ENCODE assay signal across 13 mouse cellular contexts in genomic region chr6:143261289-143261665, GRCm38 (mm10).
DNase-seq lines count a peak whose midpoint lies in the region; ATAC-seq lines count a peak whose summit lies in the region.
"Had no signal": no experiment of that assay in that cellular context is flagged by ENCODE, and none has a peak within 500 bp of the region (broad histone marks: within the 10 kb centered on the region; RNA-seq: fewer than 3 reads in every experiment).

No protein-coding gene starts in this region.

- no peaks in the 10 kb centered on the region for H3K36me3 ChIP-seq in midbrain, embryonic 11.5 days (ENCODE audit: control insufficient read depth, insufficient read depth, low read length)
- no peaks in the 10 kb centered on the region for H3K36me3 ChIP-seq in midbrain, embryonic 16.5 days (ENCODE audit: control insufficient read depth, insufficient read depth, low read length)
- no peaks in the 10 kb centered on the region for H3K36me3 ChIP-seq in forebrain, embryonic 15.5 days
- no peaks in the 10 kb centered on the region for H3K36me3 ChIP-seq in limb, embryonic 10.5 days
- H3K36me3 ChIP-seq: heart, embryonic 15.5 days; intestine, embryonic 15.5 days had no signal

- no peak overlapping the region for H3K27ac ChIP-seq in midbrain, embryonic 11.5 days (ENCODE audit: low read depth, low read length)
- H3K27ac ChIP-seq in midbrain, embryonic 16.5 days (ENCODE audit: low read length) = no peak overlapping the region
- peak overlapping the region; percentile 27; the same call in 1 of the 2 replicates for H3K27ac ChIP-seq in forebrain, embryonic 15.5 days (replicated peaks)
- H3K27ac ChIP-seq in limb, embryonic 10.5 days = peak overlapping the region; percentile 68
- H3K27ac ChIP-seq: heart, embryonic 15.5 days; intestine, embryonic 15.5 days had no signal

- no peak for DNase-seq in midbrain, embryonic 11.5 days (ENCODE audit: low spot score, missing footprints)
- peak; percentile 45 for DNase-seq in limb, embryonic 10.5 days (ENCODE audit: low spot score)
- DNase-seq in retina, postnatal 1 day = peak; percentile 61
- no peak for DNase-seq in natural killer cell, adult 2 months (ENCODE audit: low spot score in 2 of 2)
- DNase-seq in thymus, postnatal 4 days = no peak
- DNase-seq in spleen, adult 18-20 months = no peak
- DNase-seq: cerebellum, postnatal 14 days; gastrocnemius, postnatal 25 days had no signal

- no peak overlapping the region for H3K4me2 ChIP-seq in midbrain, embryonic 11.5 days
- H3K4me2 ChIP-seq in midbrain, embryonic 16.5 days (ENCODE audit: low read length) = no peak overlapping the region
- peak overlapping the region; percentile 44; the same call in 1 of the 2 replicates for H3K4me2 ChIP-seq in forebrain, embryonic 15.5 days (replicated peaks)
- H3K4me2 ChIP-seq: heart, embryonic 15.5 days; intestine, embryonic 15.5 days; lung, embryonic 14.5 days had no signal

- no peaks in the 10 kb centered on the region for H3K27me3 ChIP-seq in midbrain, embryonic 11.5 days (ENCODE audit: control insufficient read depth, insufficient read depth, low read length)
- no peaks in the 10 kb centered on the region for H3K27me3 ChIP-seq in midbrain, embryonic 16.5 days (ENCODE audit: control insufficient read depth, insufficient read depth, low read depth, low read length)
- no peaks in the 10 kb centered on the region for H3K27me3 ChIP-seq in forebrain, embryonic 15.5 days
- H3K27me3 ChIP-seq in limb, embryonic 10.5 days (ENCODE audit: low read depth, poor library complexity, severe bottlenecking) = no peaks in the 10 kb centered on the region
- H3K27me3 ChIP-seq: heart, embryonic 15.5 days; intestine, embryonic 15.5 days had no signal

- peak; percentile 43; the same call in 1 of the 2 replicates for ATAC-seq in midbrain, embryonic 11.5 days (ENCODE audit: low FRiP score)
- ATAC-seq in midbrain, embryonic 16.5 days = no peak
- ATAC-seq in forebrain, embryonic 15.5 days (replicated peaks) = no peak
- ATAC-seq: intestine, embryonic 15.5 days had no signal

- 63% methylated on average over 8 of the region's 8 CpGs for WGBS in midbrain, embryonic 11.5 days
- 39% methylated on average over 8 of the region's 8 CpGs for WGBS in midbrain, embryonic 16.5 days
- 13% methylated on average over 8 of the region's 8 CpGs for WGBS in forebrain, embryonic 15.5 days
- WGBS in limb, embryonic 10.5 days = 49% methylated on average over 8 of the region's 8 CpGs

- H3K9ac ChIP-seq in midbrain, embryonic 11.5 days (ENCODE audit: low read length) = no peak overlapping the region
- no peak overlapping the region for H3K9ac ChIP-seq in midbrain, embryonic 16.5 days (ENCODE audit: low read depth, low read length)
- H3K9ac ChIP-seq in forebrain, embryonic 15.5 days (replicated peaks) = no peak overlapping the region
- H3K9ac ChIP-seq: heart, embryonic 15.5 days; intestine, embryonic 15.5 days; lung, embryonic 14.5 days had no signal

- H3K4me1 ChIP-seq in midbrain, embryonic 11.5 days (ENCODE audit: control insufficient read depth, insufficient read depth, low read length) = peaks cover 7% of the 10 kb centered on the region; the same call in 1 of the 2 replicates
- peaks cover 13% of the 10 kb centered on the region for H3K4me1 ChIP-seq in midbrain, embryonic 16.5 days (ENCODE audit: control insufficient read depth, insufficient read depth, low read length)
- peaks cover 31% of the 10 kb centered on the region for H3K4me1 ChIP-seq in forebrain, embryonic 15.5 days
- peaks cover 33% of the 10 kb centered on the region for H3K4me1 ChIP-seq in limb, embryonic 10.5 days
- H3K4me1 ChIP-seq: intestine, embryonic 15.5 days had no signal

- no peak overlapping the region for H3K4me3 ChIP-seq in midbrain, embryonic 11.5 days (ENCODE audit: low read depth, low read length)
- no peak overlapping the region for H3K4me3 ChIP-seq in midbrain, embryonic 16.5 days (ENCODE audit: low read depth, low read length)
- H3K4me3 ChIP-seq in forebrain, embryonic 15.5 days = no peak overlapping the region
- H3K4me3 ChIP-seq in limb, embryonic 10.5 days = 0 out of 2 replicates have a peak overlapping the region, but pooled peaks have one; percentile 18
- H3K4me3 ChIP-seq: heart, embryonic 15.5 days; intestine, embryonic 15.5 days had no signal

- no peaks in the 10 kb centered on the region for H3K9me3 ChIP-seq in midbrain, embryonic 11.5 days (ENCODE audit: control insufficient read depth, low read length)
- H3K9me3 ChIP-seq in midbrain, embryonic 16.5 days (replicated peaks; ENCODE audit: control insufficient read depth, low read length, poor library complexity, severe bottlenecking) = no peaks in the 10 kb centered on the region
- no peaks in the 10 kb centered on the region for H3K9me3 ChIP-seq in forebrain, embryonic 15.5 days
- no peaks in the 10 kb centered on the region for H3K9me3 ChIP-seq in limb, embryonic 10.5 days (replicated peaks)
- H3K9me3 ChIP-seq: heart, embryonic 15.5 days; intestine, embryonic 15.5 days had no signal

Comparison
In these comparisons a context has a peak if more than half of its experiments do, and no peak if none do; other contexts are left out.
1. DNase-seq: peak in limb, embryonic 10.5 days (single experiment) and retina, postnatal 1 day (single experiment); none in midbrain, embryonic 11.5 days (single experiment), natural killer cell, adult 2 months (0 of 2), thymus, postnatal 4 days (single experiment) and spleen, adult 18-20 months (0 of 2).
2. H3K27ac ChIP-seq: peak in forebrain, embryonic 15.5 days (single experiment) and limb, embryonic 10.5 days (single experiment); none in midbrain, embryonic 11.5 days (single experiment) and midbrain, embryonic 16.5 days (single experiment).